Mouse (Mus musculus) midbrain, postnatal 0 days (tissue): ENCODE measurements around the gene Arsb. TPM values are rescaled to one million over a fixed set of nuclear protein-coding genes. Genes with fewer than 3 reads are reported as not detected.

Source experiments
- ATAC-seq: fragments of 200-750 bp; cut with Nextera tagmentation; 2 replicates; pipeline ENCODE4 v1.8.0; 2017; ENCODE audit warnings: moderate number of reproducible peaks, mild to moderate bottlenecking, moderate TSS enrichment, moderate library complexity; ENCODE audit not compliant: low FRiP score
- DNase-seq: peaks from one replicate; pipeline ENCODE4 v3.0.0-alpha.2; 2015; ENCODE audit warnings: low spot score
- H3K27ac ChIP-seq: fragments of 300-500 bp; sonication (generic); 2 replicates; pipeline ENCODE4 v1.5.1; 2014; ENCODE audit warnings: low read depth, mild to moderate bottlenecking, low read length, mixed read lengths
- H3K27me3 ChIP-seq: fragments of 300-500 bp; sonication (generic); 2 replicates; pipeline ENCODE4 v1.6.1; 2014; ENCODE audit warnings: low read length, control low read depth, mixed read lengths; ENCODE audit not compliant: insufficient read depth
- H3K36me3 ChIP-seq: fragments of 300-500 bp; sonication (generic); 2 replicates; pipeline ENCODE4 v1.6.1; 2014; ENCODE audit warnings: low read length, control low read depth, mixed read lengths; ENCODE audit not compliant: insufficient read depth
- H3K4me1 ChIP-seq: fragments of 300-500 bp; sonication (generic); 2 replicates; pipeline ENCODE4 v1.6.1; 2014; ENCODE audit warnings: mild to moderate bottlenecking, control low read depth, antibody characterized with exemption, low read length, mixed read lengths; ENCODE audit not compliant: insufficient read depth
- H3K4me2 ChIP-seq: fragments of 300-500 bp; sonication (generic); 2 replicates; pipeline ENCODE4 v1.6.1; 2014; ENCODE audit warnings: low read depth, mild to moderate bottlenecking, low read length, mixed read lengths; ENCODE audit not compliant: poor library complexity, severe bottlenecking
- H3K4me3 ChIP-seq: fragments of 300-500 bp; sonication (generic); 2 replicates; pipeline ENCODE4 v1.5.1; 2014; ENCODE audit warnings: low read depth, mild to moderate bottlenecking, low read length, moderate library complexity
- H3K9ac ChIP-seq: fragments of 300-500 bp; sonication (generic); replicated peaks from 2 replicates; pipeline ENCODE4 v1.6.1; 2014; ENCODE audit warnings: mild to moderate bottlenecking, low read length, moderate library complexity, mixed read lengths; ENCODE audit not compliant: poor library complexity, severe bottlenecking
- H3K9me3 ChIP-seq: fragments of 300-500 bp; sonication (generic); 2 replicates; pipeline ENCODE4 v1.6.1; 2016; ENCODE audit warnings: low read length, control low read depth
- CTCF ChIP-seq: IDR thresholded peaks from 2 replicates; pipeline ENCODE4 v1.5.1; 2016; ENCODE audit warnings: antibody characterized with exemption, mild to moderate bottlenecking
- whole genome bisulfite sequencing: fragments of 180-500 bp; shearing (Covaris S2); extraction: QIAGEN DNeasy Blood & Tissue Kit; methylation state at CpG from one replicate; pipeline ENCODE4 v1.1.7; 2014; 5-methylcytosine and 5-hydroxymethylcytosine counted together
- polyA plus RNA-seq: library from polyadenylated mRNA; unstranded; fragments of >200 nt; fragmentation: Nextera tagmentation; extraction: Ambion mirVana; gene quantifications from 2 replicates; pipeline ENCODE4 v1.2.1, GENCODE M21; 2015
- total RNA-seq: library from RNA; depleted of rRNA; stranded (reverse); fragments of >200 nt; gene quantifications from 2 replicates; pipeline ENCODE4 v1.2.3, GENCODE M21; 2014

The Arsb gene
- total and polyA plus RNA-seq, 2 experiments from 2014 or later = 13.1 to 15.2 TPM

- H3K4me3 ChIP-seq = no peak overlapping the region
- no peaks in the 10 kb centered on the region for H3K4me1 ChIP-seq
- H3K27me3 ChIP-seq = no peaks in the 10 kb centered on the region
- H3K36me3 ChIP-seq = no peaks in the 10 kb centered on the region
- DNase-seq (no peak), ATAC-seq (no peak)
- H3K9ac ChIP-seq = no peak overlapping the region
- 84% methylated on average over 3 of the region's 3 CpGs for WGBS
- no peaks in the 10 kb centered on the region for H3K9me3 ChIP-seq
- TF ChIP-seq CTCF = no peak
- no peak overlapping the region for H3K27ac ChIP-seq
- H3K4me2 ChIP-seq = no peak overlapping the region
Measured at GRCm38 (mm10) chr13:93882132-93882531, 110.7 kb downstream of the Arsb start.

DNA sequence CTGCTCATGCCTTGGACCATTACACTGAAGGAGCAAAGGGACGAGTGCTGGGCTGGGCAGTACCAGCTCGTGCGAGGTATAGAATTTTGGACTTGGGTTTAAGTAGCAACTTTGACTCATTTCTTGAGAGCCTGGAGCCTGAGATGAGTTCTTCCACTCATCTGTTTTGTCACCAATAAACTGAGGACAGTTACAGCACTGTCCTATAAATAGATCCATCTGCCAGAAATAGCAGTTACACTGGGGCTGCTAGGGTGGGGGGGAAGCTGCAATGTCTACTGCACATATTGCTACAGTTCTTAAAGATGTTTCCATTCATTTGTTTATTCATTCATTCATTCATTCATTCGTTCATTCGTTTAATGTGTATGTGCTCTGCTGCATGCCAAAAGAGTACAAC lies 115.6 kb downstream of the Arsb start:
- 91% methylated on average over 5 of the region's 5 CpGs for WGBS
- Histone ChIP-seq H3K4me1 (no peaks in the 10 kb centered on the region), H3K4me3 (no peak overlapping the region), H3K9me3 (no peaks in the 10 kb centered on the region), H3K27me3 (no peaks in the 10 kb centered on the region), H3K4me2 (no peak overlapping the region), H3K36me3 (no peaks in the 10 kb centered on the region), H3K27ac (no peak overlapping the region), H3K9ac (no peak overlapping the region)
- TF ChIP-seq CTCF = no peak
- DNase-seq (no peak), ATAC-seq (no peak)

DNA sequence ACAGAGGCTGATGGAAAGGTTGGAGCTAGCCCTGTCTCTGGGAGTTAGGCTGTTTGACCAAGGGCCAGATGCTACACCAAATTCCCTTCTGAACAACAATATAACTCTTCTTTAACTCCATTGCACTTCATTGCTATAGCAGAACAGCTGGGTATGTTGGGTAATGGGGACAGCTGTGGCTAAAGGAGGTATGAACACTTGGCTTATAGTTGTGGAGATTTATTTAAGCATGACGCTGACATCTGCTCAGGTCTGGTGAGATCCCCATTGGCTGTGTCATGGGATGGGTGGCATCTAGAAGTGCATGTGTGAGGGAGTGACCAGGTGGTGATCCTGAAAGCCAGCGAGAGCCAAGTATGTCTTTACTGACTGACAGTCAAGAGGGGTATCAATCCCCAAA lies 116.8 kb downstream of the Arsb start:
- no peaks in the 10 kb centered on the region for H3K27me3 ChIP-seq
- no peak overlapping the region for H3K4me2 ChIP-seq
- no peak overlapping the region for H3K27ac ChIP-seq
- ATAC-seq (no peak), DNase-seq (no peak)
- no peak overlapping the region for H3K4me3 ChIP-seq
- H3K9me3 ChIP-seq = no peaks in the 10 kb centered on the region
- no peaks in the 10 kb centered on the region for H3K36me3 ChIP-seq
- no peak for TF ChIP-seq CTCF
- no peaks in the 10 kb centered on the region for H3K4me1 ChIP-seq
- no peak overlapping the region for H3K9ac ChIP-seq
- WGBS = 98% methylated on average over 2 of the region's 2 CpGs

- H3K4me3 ChIP-seq = no peak overlapping the region
- H3K4me1 ChIP-seq = no peaks in the 10 kb centered on the region
- no peak overlapping the region for H3K9ac ChIP-seq
- H3K4me2 ChIP-seq = no peak overlapping the region
- TF ChIP-seq CTCF = no peak
- no peak for ATAC-seq
- DNase-seq = no peak
- H3K27me3 ChIP-seq = no peaks in the 10 kb centered on the region
- no peaks in the 10 kb centered on the region for H3K9me3 ChIP-seq
- WGBS = 80% methylated on average over 3 of the region's 3 CpGs
- no peak overlapping the region for H3K27ac ChIP-seq
- H3K36me3 ChIP-seq = no peaks in the 10 kb centered on the region
Measured at GRCm38 (mm10) chr13:93888916-93889315, 117.5 kb downstream of the Arsb start.

GRCm38 (mm10) chr13:93889991-93890390 lies 118.6 kb downstream of the Arsb start:
- WGBS = 72% methylated on average over 3 of the region's 3 CpGs
- Histone ChIP-seq H3K9ac (no peak overlapping the region), H3K36me3 (no peaks in the 10 kb centered on the region), H3K27ac (no peak overlapping the region), H3K27me3 (no peaks in the 10 kb centered on the region), H3K9me3 (no peaks in the 10 kb centered on the region), H3K4me2 (no peak overlapping the region), H3K4me3 (no peak overlapping the region), H3K4me1 (no peaks in the 10 kb centered on the region)
- ATAC-seq (no peak), DNase-seq (no peak)
- no peak for TF ChIP-seq CTCF

DNA sequence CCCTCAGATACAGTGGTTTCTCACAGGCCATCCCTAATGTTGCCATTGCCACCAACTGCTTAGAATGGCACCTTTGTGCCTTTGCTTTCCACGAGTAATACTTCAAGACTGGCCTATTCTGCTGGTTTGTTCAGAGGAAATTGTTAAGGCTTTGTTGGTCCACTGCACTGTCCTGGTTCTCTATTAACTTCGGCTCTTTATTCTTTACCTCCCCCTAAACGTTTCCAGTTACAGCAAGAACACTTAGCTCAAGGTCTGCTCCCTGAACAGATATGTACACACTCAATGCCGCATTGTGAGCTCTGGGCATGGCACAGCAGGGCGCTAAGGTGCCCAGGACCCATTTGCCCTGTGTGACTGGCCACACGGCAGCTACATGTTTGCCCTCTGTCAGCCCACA lies 119.8 kb downstream of the Arsb start:
- 83% methylated on average over 6 of the region's 6 CpGs for WGBS
- no peak for DNase-seq
- Histone ChIP-seq H3K36me3 (no peaks in the 10 kb centered on the region), H3K4me2 (no peak overlapping the region), H3K27me3 (no peaks in the 10 kb centered on the region), H3K4me1 (no peaks in the 10 kb centered on the region), H3K27ac (no peak overlapping the region), H3K9me3 (no peaks in the 10 kb centered on the region), H3K4me3 (no peak overlapping the region), H3K9ac (no peak overlapping the region)
- no peak for ATAC-seq
- TF ChIP-seq CTCF = no peak
